Mouse (Mus musculus) embryo, embryonic 10.5 days (tissue): ENCODE data around the gene BC049352.

Experiments
- DNase-seq: peaks from one replicate; pipeline ENCODE4 v3.0.0-alpha.2; 2015; ENCODE audit warnings: low spot score

The BC049352 gene

GRCm38 (mm10) chr9:45250306-45250705 lies 68.5 kb downstream of the BC049352 start:
- no peak for DNase-seq

DNA sequence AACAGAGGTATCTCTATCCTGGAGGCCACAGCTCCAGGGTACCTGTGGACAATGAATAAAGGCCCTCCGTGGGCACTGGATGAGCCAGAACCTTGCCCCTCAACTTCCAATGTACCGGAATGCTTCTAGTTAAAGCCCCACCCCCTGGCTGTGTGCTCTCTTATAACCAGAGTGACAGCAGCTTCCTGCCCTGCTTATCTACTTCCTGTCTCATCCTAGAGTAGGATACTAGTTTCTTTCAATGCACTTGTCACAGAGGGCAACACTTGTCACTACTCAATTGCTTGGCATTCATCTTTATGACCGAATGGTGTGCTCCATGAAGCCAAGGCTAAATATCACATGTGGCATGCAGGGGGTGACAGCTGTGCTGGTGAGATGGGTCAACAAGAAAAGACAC lies 69.5 kb downstream of the BC049352 start:
- no peak for DNase-seq

- DNase-seq: no peak
Observed at GRCm38 (mm10) chr9:45251990-45252389, 70.2 kb downstream of the BC049352 start.

DNA sequence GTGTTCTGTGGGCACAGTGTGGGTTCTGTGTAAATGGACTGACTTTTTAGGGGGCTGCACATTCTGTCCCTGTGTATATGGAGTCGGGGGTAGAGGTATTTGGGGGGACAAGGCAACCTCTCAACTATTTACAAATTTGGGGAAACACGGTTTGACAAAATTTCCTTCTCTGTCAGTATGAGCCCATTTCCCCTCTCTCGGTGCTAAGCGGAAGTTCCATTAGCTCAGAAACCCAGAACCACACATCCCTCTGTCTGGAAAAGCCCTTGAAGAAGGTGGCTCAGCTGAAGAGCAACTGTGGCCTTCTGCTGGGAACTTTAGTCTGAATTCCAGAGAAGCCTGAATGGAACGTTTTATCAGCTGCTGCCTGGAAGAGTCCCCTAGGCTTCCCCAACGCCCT lies 70.6 kb downstream of the BC049352 start:
- no peak for DNase-seq

- no peak for DNase-seq
Observed at GRCm38 (mm10) chr9:45254021-45254420, 72.2 kb downstream of the BC049352 start.

DNA sequence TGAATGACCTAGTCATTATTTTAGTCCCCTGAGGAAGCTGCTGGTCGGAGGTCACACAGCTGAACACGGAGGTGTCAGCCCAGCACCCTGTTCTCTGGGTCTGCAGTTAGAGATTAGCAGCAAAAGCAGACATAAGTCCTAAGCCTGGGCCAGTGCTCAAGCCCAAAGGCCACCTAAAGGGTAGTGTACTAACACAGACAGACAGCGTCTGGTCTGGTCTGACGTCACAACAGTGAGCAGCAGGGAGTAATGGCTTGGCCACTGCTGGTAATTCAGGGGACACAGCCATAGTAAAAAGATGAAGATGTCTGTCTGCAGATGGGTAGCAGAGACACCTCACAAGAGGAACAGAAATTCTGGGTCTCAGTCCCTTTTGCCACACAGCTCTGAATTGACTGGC lies 72.8 kb downstream of the BC049352 start:
- DNase-seq: no peak

DNA sequence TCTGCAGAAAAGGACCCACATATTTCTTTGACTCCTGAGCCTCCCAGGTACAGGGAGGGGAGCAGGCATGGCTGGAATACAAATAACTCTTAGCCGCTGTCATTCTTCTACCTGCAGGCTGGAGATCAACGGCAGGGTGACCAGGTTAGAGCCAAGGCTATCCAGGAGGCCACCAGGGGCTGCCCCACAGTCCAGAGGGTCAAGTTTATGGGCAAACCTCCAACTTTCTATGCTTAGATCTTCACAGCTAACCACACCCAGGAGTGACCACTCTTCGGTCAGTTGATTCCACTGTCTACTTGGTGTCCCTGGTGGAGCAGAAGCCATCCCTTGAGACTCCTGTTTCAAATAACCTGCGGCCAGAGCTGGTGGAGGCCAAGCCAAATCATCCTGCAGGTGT lies 73.6 kb downstream of the BC049352 start:
- DNase-seq: no peak

DNA sequence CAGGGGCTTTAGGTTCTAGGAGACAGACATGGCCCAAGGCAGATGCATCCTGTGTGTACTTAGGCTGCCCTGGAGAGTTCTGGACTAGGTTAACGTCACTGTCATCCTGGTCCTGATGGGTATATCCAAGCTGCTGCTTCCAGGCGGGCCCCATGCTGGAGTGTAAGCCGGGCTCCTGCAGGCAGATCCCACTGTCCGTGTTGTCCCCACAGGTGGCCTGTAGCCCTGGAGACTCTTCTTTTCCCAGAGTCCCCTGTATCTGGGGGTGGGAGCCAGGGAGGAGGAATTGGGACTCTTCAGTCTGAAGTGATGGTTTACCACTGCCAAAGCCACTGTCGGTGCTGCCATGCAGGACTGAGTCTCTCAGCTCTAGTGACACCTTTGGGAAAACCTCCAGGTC lies 74.2 kb downstream of the BC049352 start:
- no peak for DNase-seq

DNA sequence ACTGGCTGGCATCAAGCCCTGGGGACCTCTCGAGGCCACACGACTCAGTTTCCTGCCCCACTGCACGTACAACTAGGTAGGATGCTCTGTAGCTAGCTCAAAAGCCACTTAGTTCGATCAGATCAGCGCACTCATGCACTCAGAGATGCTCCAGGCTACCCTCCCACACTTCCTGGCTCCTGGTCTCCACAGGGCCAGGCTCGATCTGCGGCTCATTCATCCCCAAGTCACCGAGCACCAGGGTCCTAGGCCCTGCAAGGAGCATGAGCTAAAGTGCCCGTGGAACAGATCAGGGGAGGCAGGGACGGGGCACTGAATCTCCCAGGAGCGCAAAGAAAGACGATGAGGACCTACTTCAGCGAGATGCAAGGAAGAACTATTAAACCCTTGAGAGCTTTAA lies 77.3 kb downstream of the BC049352 start:
- DNase-seq: no peak

DNA sequence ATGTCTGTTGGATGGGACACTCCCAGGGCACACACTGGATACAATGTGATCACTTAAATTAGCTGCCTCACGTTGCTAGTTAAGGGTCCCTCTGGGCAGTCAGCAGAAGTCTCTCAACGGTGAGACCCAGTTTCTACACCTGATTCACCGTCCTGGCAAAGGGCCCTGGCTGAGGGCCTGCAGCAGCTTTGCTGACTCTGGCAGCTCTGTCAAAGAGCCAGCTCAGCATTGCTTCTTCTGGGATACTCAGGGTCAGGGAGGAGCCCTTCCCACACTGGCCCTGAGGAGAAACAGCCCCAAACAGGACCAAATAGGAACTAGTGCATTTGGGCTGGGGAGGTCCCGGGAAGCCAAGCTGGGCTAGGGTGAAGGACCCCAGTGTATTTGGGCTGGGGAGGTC lies 79.7 kb downstream of the BC049352 start:
- no peak for DNase-seq

GRCm38 (mm10) chr9:45261872-45262271 lies 80.1 kb downstream of the BC049352 start:
- no peak for DNase-seq

- DNase-seq: no peak
Observed at GRCm38 (mm10) chr9:45267099-45267498, 85.3 kb downstream of the BC049352 start.

- DNase-seq: no peak
Observed at GRCm38 (mm10) chr9:45268079-45268478, 86.3 kb downstream of the BC049352 start.

- peak; percentile 76 for DNase-seq
Observed at GRCm38 (mm10) chr9:45268597-45269325, 87.0 kb downstream of the BC049352 start, which contains the start of gene Il10ra. TSS of gene Il10ra (minus strand) at chr9:45269149.

DNA sequence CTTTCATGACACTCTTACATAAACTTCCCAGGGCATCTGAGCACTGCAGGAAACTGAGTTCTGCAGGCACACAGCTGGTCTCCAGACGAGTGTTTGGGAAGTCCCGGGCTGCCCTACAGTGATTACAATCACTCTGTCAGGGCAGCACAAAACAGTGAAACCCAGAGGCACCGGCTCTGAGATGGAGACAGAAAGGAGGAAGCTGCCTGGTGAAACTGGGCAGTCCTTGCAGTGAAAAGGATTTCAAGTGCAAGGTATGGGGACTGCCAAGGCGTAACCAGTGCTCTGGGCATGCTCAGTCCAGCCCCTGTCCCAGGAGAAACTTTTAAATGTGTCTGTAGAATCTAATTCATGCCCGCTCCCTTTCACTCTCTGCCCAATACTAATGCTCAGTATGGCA lies 90.4 kb downstream of the BC049352 start:
- DNase-seq: no peak

- no peak for DNase-seq
Observed at GRCm38 (mm10) chr9:45274218-45274617, 92.4 kb downstream of the BC049352 start.

- no peak for DNase-seq
Observed at GRCm38 (mm10) chr9:45274635-45275034, 92.8 kb downstream of the BC049352 start.

GRCm38 (mm10) chr9:45280059-45280458 lies 98.3 kb downstream of the BC049352 start:
- DNase-seq: no peak

DNA sequence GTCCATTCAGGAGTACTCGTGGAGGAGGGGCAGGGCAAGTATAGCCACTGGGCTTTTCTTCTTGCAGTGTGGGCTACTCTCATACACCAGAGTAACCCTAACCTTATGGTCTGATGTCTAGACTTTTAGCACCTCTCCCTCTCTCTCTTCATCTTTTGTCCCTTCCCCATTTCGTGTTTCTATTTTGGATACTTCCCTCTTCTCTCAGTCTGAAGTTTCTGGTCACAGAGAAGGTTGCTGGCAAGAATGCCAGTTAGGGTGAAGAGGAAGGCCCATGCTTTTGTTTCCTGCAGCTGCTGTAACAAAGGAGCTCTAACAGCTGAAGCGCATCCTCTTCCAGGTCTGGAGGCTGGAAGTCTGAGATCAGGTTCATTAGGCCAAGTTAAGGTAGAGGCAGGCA lies 99.1 kb downstream of the BC049352 start:
- DNase-seq: no peak

DNA sequence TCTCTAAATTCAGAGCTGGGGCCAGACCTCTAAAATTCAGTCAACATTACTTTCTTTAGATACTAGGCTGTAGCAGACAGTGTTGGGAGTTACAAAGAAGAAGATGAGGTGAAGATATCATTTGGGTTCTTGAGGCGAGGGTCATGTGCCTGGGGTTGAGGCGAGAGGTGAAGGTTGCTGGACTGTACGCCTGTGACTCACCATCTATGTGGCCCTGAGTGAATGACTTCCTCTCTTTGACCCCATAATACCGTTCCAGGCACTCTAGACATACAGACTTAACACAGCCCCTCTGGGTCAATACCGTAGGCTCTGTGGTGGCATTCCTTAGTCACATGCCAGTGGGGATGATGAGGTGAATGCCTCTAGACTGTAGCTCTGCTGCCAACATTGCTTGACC lies 100.7 kb downstream of the BC049352 start:
- no peak for DNase-seq

- no peak for DNase-seq
Observed at GRCm38 (mm10) chr9:45291481-45292168, 109.8 kb downstream of the BC049352 start.

DNA sequence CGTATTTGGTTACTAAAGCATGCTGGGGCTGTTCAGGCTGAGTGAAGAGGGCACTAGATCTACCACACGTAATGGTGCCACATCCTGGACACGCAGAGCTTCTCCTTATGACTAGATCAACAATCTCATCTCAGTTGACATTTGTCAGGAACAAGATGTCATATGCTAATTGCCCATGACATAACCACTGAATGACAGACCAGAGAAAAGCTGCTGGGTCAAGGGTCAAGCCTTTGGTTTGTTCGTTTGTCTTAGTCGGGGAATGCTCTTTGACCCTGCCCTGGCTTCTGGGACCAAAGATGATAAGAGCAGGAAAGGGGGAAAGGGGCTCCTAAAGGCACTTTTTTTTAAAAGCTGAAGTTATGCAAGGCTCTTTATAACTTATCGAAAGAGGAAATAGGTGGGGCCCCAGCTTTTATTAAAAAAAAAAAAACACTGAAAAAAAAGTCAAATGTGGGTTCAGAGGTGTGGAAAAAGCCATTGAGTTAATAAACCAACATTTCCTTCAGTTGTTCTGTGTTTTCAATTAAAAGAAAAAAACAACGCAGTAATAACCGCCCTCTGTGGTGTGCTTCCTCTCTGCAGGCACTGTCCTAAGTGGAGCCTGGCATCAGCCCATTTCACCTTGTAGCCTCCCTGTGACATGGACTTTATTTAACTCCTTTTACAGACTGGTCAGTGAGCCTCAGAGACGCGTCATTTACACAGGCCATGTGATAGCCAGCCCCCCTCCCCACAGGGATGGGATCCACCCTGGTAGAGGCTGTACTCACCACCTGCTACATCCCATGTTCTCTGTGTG lies 112.6 kb downstream of the BC049352 start:
- DNase-seq: peak; percentile 35
